Mouse (Mus musculus) CH12.LX (cell line): ENCODE measurements around the gene Drg1. TPM values are rescaled to one million over a fixed set of nuclear protein-coding genes. Genes with fewer than 3 reads are reported as not detected.

ENCODE experiments used
- polyA plus RNA-seq: library from polyadenylated mRNA; unstranded; fragments of >175 nt; gene quantifications from 2 replicates; pipeline ENCODE4 v1.2.1, GENCODE M21; 2012; ENCODE audit warnings: low read depth; ENCODE audit not compliant: insufficient read length
- total RNA-seq, 2 experiments: library from RNA; depleted of rRNA; stranded (reverse); fragments of 300-350 nt in 1 of 2; fragments of >200 nt in 1 of 2; gene quantifications; 2 replicates each; pipeline ENCODE4 v1.2.3; 2012 to 2014

Gene Drg1
- total and polyA plus RNA-seq, 3 experiments, result 158 to 480 (median 249) TPM

Other genes starting within 250 kb of the Drg1 start
- 17.5 and 25.2 TPM in 2 replicates for gene Sfi1, start 73.0 kb downstream of the Drg1 start, total RNA-seq (2012; rRNA removed)
- gene Sfi1, start 73.0 kb downstream of the Drg1 start, total RNA-seq (2014; rRNA removed), result 10.2 and 10.8 TPM in 2 replicates
- gene Sfi1, start 73.0 kb downstream of the Drg1 start, polyA plus RNA-seq, result 17.4 and 22.6 TPM in 2 replicates
- 60.8 and 70.2 TPM in 2 replicates for gene Eif4enif1, start 64.0 kb downstream of the Drg1 start, total RNA-seq (2012; rRNA removed)
- 54.5 and 59.7 TPM in 2 replicates for gene Eif4enif1, start 64.0 kb downstream of the Drg1 start, total RNA-seq (2014; rRNA removed)
- gene Eif4enif1, start 64.0 kb downstream of the Drg1 start, polyA plus RNA-seq, result 115 and 127 TPM in 2 replicates
- 29.5 and 30.5 TPM in 2 replicates for gene Patz1, start 22.5 kb upstream of the Drg1 start, total RNA-seq (2012; rRNA removed)
- gene Patz1, start 22.5 kb upstream of the Drg1 start, total RNA-seq (2014; rRNA removed), result 30.8 and 31.5 TPM in 2 replicates
- 35.3 and 37.4 TPM in 2 replicates for gene Patz1, start 22.5 kb upstream of the Drg1 start, polyA plus RNA-seq
- 1.3 and 2.6 TPM in 2 replicates for gene Pik3ip1, start 64.0 kb upstream of the Drg1 start, total RNA-seq (2012; rRNA removed)
- gene Pik3ip1, start 64.0 kb upstream of the Drg1 start, total RNA-seq (2014; rRNA removed), result 0.39 and 0.80 TPM in 2 replicates
- gene Pik3ip1, start 64.0 kb upstream of the Drg1 start, polyA plus RNA-seq, result 1.3 and 1.9 TPM in 2 replicates
- 49.7 and 64.0 TPM in 2 replicates for gene Limk2, start 142.8 kb upstream of the Drg1 start, total RNA-seq (2012; rRNA removed)
- gene Limk2, start 142.8 kb upstream of the Drg1 start, total RNA-seq (2014; rRNA removed), result 41.5 and 41.8 TPM in 2 replicates
- 45.2 and 46.1 TPM in 2 replicates for gene Limk2, start 142.8 kb upstream of the Drg1 start, polyA plus RNA-seq
- gene Rnf185, start 185.9 kb upstream of the Drg1 start, total RNA-seq (2012; rRNA removed), result 15.6 and 15.7 TPM in 2 replicates
- 22.7 and 26.4 TPM in 2 replicates for gene Rnf185, start 185.9 kb upstream of the Drg1 start, total RNA-seq (2014; rRNA removed)
- gene Rnf185, start 185.9 kb upstream of the Drg1 start, polyA plus RNA-seq, result 25.3 and 26.7 TPM in 2 replicates
- not detected in 2 replicates for gene Pla2g3, start 221.9 kb upstream of the Drg1 start, total RNA-seq (2012; rRNA removed)
- not detected in 2 replicates for gene Pla2g3, start 221.9 kb upstream of the Drg1 start, total RNA-seq (2014; rRNA removed)
- gene Pla2g3, start 221.9 kb upstream of the Drg1 start, polyA plus RNA-seq, result not detected in 2 replicates
- gene Inpp5j, start 238.4 kb upstream of the Drg1 start, total RNA-seq (2012; rRNA removed), result not detected in 2 replicates
- gene Inpp5j, start 238.4 kb upstream of the Drg1 start, total RNA-seq (2014; rRNA removed), result not detected in 2 replicates
- not detected in 2 replicates for gene Inpp5j, start 238.4 kb upstream of the Drg1 start, polyA plus RNA-seq
- 29.6 and 33.0 TPM in 2 replicates for gene Selenom, start 248.3 kb upstream of the Drg1 start, total RNA-seq (2012; rRNA removed)
- 4.9 and 7.1 TPM in 2 replicates for gene Selenom, start 248.3 kb upstream of the Drg1 start, total RNA-seq (2014; rRNA removed)
- gene Selenom, start 248.3 kb upstream of the Drg1 start, polyA plus RNA-seq, result 4.1 and 5.5 TPM in 2 replicates